Comparison of ENCODE assay signal across 32 mouse cellular contexts in genomic region chr15:102048006-102048405, GRCm38 (mm10). TPM values are rescaled to one million over a fixed set of nuclear protein-coding genes. Genes with fewer than 3 reads are reported as not detected.
"Had no signal": no experiment of that assay in that cellular context is flagged by ENCODE, and none has a peak within 500 bp of the region (broad histone marks: within the 10 kb centered on the region; RNA-seq: fewer than 3 reads in every experiment).

No protein-coding gene starts in this region.

- DNase-seq: left cerebral cortex, postnatal 4 days; liver; liver, embryonic 13.5 days; liver, postnatal 0 days; lung, adult 18-20 months; lung, adult 2 months; lung, embryonic 14.5 days; lung, postnatal 10 days; lung, postnatal 14 days; lung, postnatal 36 days; lung, postnatal 4 days; midbrain, embryonic 14.5 days had no signal

- H3K36me3 ChIP-seq: limb, embryonic 10.5 days; limb, embryonic 12.5 days; limb, embryonic 13.5 days; limb, embryonic 15.5 days; liver, embryonic 12.5 days; liver, embryonic 13.5 days; liver, embryonic 15.5 days; lung, embryonic 15.5 days; midbrain, embryonic 10.5 days; midbrain, embryonic 12.5 days; midbrain, embryonic 13.5 days; midbrain, embryonic 15.5 days; neural tube, embryonic 12.5 days had no signal

- H3K4me1 ChIP-seq: limb, embryonic 12.5 days; liver, embryonic 15.5 days; midbrain, embryonic 12.5 days had no signal

- H3K4me2 ChIP-seq: limb, embryonic 12.5 days; limb, embryonic 13.5 days; limb, embryonic 15.5 days; liver, embryonic 11.5 days; liver, embryonic 12.5 days; liver, embryonic 13.5 days; liver, embryonic 15.5 days; lung, embryonic 14.5 days; lung, embryonic 15.5 days; midbrain, embryonic 11.5 days; midbrain, embryonic 12.5 days; midbrain, embryonic 13.5 days; midbrain, embryonic 15.5 days; neural tube, embryonic 12.5 days had no signal

- H3K27me3 ChIP-seq: limb, embryonic 12.5 days; limb, embryonic 13.5 days; limb, embryonic 15.5 days; lung, embryonic 15.5 days; midbrain, embryonic 12.5 days; midbrain, embryonic 13.5 days; midbrain, embryonic 15.5 days; neural tube, embryonic 12.5 days had no signal

- ATAC-seq: liver, embryonic 12.5 days; liver, postnatal 0 days; lung, postnatal 0 days; midbrain, embryonic 13.5 days; midbrain, embryonic 15.5 days; midbrain, embryonic 16.5 days had no signal

- H3K4me3 ChIP-seq: limb, embryonic 10.5 days; limb, embryonic 12.5 days; limb, embryonic 13.5 days; limb, embryonic 15.5 days; liver, embryonic 12.5 days; liver, embryonic 13.5 days; liver, embryonic 15.5 days; lung, embryonic 15.5 days; megakaryocyte, embryonic 14.5 days; midbrain, embryonic 10.5 days; midbrain, embryonic 12.5 days; midbrain, embryonic 13.5 days; midbrain, embryonic 15.5 days; myocyte; neural tube, embryonic 12.5 days had no signal

- H3K9ac ChIP-seq: limb, embryonic 12.5 days; limb, embryonic 13.5 days; limb, embryonic 15.5 days; liver, embryonic 12.5 days; liver, embryonic 13.5 days; liver, embryonic 14.5 days; liver, embryonic 15.5 days; liver, postnatal 0 days; lung, embryonic 14.5 days; lung, embryonic 15.5 days; midbrain, embryonic 12.5 days; midbrain, embryonic 13.5 days; midbrain, embryonic 15.5 days; neural tube, embryonic 12.5 days had no signal

- H3K9me3 ChIP-seq: limb, embryonic 10.5 days; limb, embryonic 12.5 days; limb, embryonic 13.5 days; limb, embryonic 15.5 days; liver, embryonic 12.5 days; liver, embryonic 13.5 days; liver, embryonic 15.5 days; lung, embryonic 15.5 days; megakaryocyte, embryonic 14.5 days; midbrain, embryonic 10.5 days; midbrain, embryonic 12.5 days; midbrain, embryonic 13.5 days; midbrain, embryonic 15.5 days; neural tube, embryonic 12.5 days had no signal

- H3K27ac ChIP-seq: limb, embryonic 10.5 days; limb, embryonic 12.5 days; limb, embryonic 13.5 days; limb, embryonic 15.5 days; liver, embryonic 12.5 days; liver, embryonic 13.5 days; liver, embryonic 14.5 days; liver, embryonic 15.5 days; lung, embryonic 15.5 days; macrophage; midbrain, embryonic 10.5 days; midbrain, embryonic 12.5 days; midbrain, embryonic 13.5 days; midbrain, embryonic 15.5 days; neural tube, embryonic 12.5 days had no signal

RNA-seq across cellular contexts. Expression of gene Krt18, which starts 20.0 kb away (rescaled TPM):
- polyA plus RNA-seq: macrophage, myocyte had no signal

RNA-seq across cellular contexts. Expression of gene Krt8, which starts 43.7 kb away (rescaled TPM):
- polyA plus RNA-seq: macrophage had no signal
